Mouse (Mus musculus) right cerebral cortex, postnatal 4 days (tissue): ENCODE measurements around the gene Cpt1a.

ENCODE experiments used
- DNase-seq: peaks from one replicate; pipeline ENCODE4 v3.0.0-alpha.2; 2022

The Cpt1a gene

DNA sequence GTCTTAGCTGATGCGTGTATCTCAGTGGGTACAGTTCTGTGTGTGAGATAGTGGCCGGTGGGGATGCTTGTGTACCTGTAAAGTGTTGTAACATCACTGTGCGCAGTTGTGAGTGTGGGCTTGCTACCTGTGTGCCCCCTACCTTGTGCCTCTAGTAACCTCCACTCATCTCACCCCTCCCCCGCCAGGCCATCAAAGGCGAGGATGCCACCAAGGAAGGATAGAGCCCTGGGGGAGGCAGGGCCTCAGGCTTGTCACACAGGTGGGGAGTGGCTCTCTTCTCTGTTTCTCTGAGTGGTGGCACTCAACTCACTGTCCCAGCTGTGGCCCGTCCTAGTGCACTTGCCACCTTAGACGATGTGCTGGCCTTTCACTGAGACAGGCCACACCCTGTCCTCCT lies 108.9 kb downstream of the Cpt1a start:
- no peak for DNase-seq

DNA sequence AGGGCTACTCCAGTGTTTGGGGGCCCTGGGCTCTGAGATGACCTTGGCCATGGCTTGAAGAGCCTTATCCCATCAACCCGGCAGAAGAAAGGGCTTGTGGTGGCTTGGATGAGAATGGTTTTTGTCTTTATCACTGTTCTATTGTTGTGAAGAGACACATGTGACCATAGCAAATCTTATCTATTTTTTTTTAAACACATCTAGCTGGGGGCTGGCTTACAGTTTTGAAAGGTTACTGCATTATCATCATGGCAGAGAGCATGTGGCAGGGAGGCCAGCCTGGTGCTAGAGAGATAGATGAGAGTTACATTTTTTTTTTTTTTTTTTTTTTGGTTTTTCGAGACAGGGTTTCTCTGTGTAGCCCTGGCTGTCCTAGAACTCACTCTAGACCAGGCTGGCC lies 109.8 kb downstream of the Cpt1a start:
- DNase-seq = no peak

DNA sequence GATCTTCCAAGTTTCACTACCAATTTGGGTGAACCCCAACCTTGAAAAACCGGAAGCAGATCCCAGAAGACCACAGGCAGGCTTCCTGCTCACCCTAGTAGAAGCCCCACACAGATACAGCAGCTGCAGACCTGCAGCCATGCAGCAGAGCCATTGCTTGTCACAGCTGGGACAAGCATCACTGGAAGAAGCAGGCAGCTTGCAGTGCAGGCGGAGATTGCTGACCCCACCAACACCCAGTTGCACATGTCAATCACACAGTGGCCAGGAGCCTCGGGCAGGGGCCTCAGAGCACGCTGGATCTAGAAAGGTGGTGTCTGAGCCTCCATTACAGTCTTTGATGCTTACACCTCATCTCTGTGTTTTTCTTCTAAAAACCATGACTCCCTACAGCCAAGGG lies 112.0 kb downstream of the Cpt1a start:
- no peak for DNase-seq

DNA sequence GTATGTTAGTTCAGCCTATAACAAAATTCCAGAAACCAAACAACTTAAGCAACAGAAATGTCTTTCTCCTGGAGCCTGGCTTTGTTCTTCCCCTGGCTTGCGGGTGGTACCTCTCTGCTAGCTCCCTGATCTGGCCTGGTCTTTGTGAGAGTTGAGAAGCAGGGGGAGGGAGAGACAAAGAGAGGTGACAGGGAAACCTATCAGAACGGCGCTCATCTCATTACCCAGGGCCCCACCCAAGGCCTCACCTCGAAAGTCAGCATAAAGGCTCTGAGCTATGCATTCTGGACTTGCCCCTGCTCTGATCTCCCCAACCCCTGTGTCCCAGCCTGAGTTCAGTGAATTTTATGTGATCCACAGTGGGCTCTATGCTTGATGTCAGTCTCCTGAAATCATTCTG lies 112.5 kb downstream of the Cpt1a start:
- DNase-seq = no peak
